Mouse (Mus musculus) gastrocnemius, postnatal 10 days (tissue): Measurements from ENCODE around the gene Uaca. TPM values are rescaled to one million over a fixed set of nuclear protein-coding genes. Genes with fewer than 3 reads are reported as not detected.
"Not testable (repeated sequence)": the region's sequence is repeated elsewhere in the genome, so short reads cannot be mapped to it uniquely, and the experiment has no call there.

Source experiments
- DNase-seq: peaks from one replicate; pipeline ENCODE4 v3.0.0; 2021; ENCODE audit warnings: mixed read lengths
- total RNA-seq, 2 experiments: library from RNA; stranded (reverse); gene quantifications; 2 replicates each; pipeline ENCODE4 v1.2.3; 2021

Uaca gene
- total RNA-seq, 2 experiments from 2014 or later, result 84.9 to 90.4 TPM

DNA sequence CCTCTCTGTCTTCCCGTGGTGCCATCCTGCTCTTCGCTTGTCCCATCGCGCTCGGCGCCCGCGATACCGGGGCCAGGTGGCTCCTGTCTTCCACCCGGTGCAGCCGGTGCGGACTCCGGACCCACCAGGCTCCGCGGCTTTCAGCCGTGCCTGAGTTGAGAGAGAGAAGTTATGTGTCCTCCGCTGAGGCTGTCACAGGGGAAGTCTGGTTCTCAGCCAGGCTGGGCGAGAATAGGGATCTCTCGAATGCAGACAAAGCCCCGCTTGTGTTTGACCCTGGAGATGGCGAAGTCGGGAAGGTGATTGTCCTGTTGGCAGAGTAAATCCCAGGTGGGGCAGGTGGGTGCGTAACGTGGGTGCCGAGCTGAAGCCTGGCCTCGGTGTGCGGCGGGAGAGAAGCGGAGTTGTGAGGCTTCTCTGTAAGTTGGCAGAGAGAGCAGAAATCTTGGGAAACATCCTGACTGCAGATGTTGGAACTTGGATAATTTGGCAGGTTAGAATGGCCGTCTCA lies 554 bp downstream of the Uaca start:
- peak; percentile 57 for DNase-seq

DNA sequence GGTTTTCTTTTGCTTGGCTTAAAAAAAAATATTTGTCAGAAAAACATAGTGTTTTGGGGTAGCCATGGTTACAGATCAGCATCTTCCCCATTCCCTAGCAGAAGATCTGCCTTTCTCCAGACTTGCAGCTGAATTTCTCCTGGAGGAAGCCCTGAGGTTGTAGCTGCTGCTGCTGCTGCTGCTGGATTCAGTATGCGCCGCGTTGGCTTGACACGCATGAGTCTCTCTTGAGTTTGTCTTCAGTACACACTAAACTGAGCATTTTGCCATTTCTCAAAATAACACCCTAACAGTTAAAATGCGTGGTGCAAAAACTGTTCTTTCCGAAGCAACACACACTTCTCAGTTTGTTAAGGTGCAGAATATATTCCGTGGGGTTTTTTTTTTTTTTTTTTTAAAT lies 1.7 kb downstream of the Uaca start:
- no peak for DNase-seq

DNA sequence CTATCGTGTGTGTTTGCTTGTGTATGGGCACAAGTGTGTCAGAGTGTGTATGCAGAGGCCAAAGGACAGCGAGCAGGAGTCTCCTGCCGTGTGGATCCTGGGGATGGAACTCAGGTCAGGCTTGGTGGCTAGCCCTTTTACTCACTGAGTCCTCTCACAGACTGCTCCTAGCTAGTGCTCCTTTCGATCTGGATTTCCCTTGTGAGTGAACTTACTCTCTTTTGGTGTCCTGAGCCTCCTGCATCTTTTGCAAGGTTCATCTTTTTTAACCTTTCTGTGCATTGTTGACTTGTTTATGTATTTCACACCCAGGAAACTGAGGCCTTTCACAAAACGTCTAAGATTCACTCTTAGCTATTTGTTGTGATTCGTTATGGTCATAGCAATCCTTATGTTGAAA lies 2.8 kb downstream of the Uaca start:
- no peak for DNase-seq

DNA sequence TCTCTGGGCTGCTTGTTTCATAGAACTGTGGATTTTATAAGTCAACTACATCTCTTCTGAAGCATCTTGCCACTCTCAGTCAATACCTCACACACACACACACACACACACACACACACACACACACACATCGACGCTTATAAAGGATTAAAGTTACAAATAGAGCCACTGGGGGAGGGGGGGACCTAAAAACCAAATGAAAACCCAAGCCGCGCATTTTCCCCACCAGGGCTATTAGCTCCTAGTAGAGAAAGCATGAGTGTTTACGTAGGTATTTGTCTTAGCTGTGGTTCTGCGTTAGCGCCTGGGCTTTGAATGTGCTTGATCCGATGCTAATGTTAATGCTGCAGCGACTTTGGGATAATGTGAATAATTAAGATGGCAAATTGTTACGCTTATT lies 4.7 kb downstream of the Uaca start:
- no peak for DNase-seq

DNA sequence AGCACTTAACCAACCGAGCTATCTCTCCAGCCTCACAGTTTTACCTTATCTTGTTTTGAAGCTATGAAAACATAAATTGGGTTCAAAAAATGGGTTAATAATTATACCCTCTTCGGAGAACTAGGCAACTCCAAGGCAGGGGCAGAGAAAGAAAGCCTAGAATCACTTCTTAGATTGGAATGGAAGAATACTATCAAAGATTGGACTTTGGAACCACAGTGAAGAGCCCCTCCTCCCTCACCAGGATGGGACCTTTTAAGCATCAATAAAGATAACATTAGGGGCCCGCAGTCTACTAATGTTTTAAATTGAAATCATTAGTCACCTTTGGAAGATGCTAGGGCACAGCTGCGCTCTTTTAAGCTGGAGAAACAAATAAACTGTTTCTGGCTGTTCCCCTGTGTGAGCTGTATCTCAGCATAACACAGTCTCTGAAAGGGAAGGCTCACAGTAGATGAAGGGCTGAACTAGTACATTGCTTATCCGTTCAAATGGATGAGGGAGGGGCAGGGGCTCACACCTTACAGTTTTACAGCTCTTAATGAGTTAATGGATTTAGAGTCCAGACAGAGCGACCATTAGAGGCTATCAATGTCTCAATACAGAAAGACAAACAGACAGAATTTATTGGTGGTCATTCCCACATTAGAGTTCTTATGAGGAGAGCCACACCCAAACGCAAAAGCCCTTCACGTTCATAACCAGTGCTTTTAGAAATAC lies 6.5 kb downstream of the Uaca start:
- no peak for DNase-seq

DNA sequence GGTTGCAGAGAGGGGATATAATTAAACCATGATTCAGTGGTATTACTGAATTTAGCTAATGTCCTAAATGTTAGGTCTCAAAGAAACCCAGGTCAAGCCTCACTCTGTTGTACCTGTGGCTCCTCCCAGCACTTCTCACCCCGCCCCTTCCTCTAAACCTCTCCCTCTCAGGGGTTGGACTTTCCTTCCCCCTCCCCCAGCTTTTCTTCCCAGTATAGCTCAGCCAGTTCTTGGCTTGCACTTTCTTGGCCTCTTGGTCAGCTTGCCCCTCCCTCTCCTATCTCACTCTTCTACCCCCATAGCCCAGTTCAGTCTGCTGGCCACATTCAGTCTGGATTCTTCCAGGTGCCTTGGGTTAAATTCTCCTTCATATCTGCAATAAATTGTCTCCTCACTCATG lies 7.4 kb downstream of the Uaca start:
- no peak for DNase-seq

DNA sequence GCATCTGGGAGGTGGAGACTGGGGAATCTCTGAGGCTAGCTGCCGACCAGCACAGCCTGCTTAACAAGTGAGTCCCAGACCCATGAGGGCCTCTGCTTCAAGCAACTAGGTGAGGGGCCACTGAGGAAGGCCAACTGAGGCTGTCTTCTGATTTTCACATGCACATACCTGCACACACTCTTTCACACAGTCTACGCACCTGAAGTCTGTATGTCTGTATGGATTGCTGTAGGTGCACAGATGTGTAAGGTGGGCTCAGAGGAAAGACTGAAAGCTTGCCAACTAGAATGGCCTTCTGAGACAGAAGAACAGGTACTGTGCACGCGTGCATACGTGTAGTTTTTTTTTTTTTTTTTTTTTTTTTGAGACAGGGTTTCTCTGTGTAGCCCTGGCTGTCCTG lies 8.0 kb downstream of the Uaca start:
- no peak for DNase-seq

DNA sequence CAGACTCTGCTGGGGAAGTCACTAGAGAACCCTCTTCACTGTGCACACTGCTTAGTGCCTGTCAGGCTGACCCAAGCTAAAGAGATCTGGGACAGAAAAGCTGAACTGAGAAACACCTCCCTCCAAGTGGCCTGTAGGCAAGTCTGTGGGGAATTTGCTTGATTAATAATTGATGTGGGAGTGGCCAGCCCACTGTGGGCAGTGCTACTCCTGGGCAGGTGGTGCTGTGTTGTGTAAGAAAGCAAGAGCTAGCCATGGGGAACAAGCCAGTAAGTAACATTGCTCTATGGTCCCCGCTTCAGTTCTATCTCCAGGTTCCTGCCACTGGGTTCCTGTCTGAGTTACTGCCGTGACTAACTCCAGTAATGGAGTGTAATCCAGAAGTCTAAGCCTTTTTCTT lies 11.7 kb downstream of the Uaca start:
- no peak for DNase-seq

DNA sequence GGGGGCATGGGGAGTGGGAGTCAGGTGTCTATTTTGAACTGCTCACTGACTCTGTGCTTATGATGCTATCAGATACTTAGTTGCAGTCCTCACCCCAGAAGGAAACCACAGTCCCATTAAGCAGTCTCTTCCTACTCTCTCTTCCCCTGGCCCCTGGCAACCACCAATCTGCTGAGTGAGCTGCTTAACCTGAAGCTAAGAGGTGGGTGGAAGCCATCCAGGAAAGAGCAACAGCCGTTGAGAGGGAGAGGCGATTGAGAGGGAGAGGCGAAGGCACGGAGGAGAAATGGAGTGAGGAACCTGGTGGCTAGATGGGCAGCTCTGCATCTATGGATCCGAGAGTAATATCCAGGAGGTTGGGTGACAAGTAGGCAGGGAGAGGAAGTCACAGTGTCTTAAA lies 13.7 kb downstream of the Uaca start:
- no peak for DNase-seq

DNA sequence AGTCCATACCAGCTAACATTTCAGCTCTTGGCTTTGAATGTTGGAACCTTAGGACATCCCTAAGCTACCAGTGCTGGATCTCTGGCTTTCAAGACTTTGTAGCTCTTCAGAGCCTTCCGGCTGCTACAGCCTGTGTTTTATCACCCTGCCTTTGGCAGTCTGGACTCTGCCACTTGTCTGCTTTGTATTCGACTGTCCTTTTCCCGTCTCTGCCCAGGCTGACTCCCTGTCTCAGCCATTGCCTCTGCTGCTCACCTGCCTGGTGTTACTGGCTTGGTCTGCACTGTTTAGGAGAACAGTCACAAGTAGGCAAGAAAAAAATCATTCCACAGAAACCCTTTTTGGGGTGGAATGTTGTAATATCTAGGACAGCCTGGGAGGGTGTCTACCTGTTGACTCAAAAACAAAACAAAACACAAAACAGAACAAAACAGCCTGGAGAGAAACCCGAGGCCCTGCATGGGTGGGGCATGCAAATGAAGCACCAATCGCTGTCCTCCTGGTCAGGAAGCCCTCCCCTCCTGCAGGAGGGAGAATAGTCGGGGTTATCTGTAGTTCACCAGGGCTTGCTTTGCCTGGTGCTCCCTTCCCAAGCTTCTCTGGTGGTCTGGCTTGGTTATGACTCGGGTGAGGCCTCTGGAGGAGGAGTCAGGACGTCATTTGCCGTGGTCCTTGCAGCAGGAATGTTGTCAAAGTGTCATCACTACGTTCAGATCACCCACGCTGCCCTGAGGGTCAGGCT lies 19.0 kb downstream of the Uaca start:
- DNase-seq, result peak; percentile 23

DNA sequence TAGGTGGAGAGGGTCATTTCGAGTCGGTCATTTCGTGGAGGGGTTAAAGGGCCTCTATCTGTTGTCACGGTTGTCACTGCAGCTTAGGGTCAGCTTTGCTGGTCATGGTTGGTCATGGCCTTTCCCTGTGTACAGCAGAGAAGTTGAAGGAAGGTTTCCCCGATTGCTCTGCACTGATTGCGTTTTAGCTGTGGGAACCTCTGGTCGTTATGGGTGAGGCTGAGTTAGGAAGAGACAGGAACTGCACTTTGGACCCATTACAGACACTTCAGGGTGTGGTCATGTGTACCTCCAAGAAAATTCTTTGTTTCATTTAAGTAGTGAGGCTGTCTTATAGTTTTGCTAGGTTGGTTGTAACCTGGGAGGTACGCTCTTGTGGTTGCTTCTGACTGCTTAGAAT lies 21.2 kb downstream of the Uaca start:
- no peak for DNase-seq

DNA sequence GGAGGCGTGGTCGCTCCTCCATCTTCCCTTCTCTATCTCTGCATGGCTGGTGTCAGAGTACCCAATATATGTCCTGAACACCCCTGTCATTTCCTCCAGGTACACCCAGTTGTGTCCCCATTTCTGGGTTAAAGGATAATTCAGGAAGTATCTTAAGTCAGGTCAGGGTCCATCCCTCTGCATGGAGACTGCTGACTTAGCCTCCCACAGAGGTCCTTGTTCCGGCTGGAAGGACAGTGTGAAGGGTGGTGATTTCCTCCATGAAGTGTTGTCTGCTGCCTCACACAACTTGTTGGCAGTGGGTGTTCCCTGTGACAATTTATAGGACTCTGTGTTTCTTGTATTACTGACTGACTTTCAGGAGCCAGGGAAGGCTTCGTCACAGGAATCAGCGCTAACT lies 23.2 kb downstream of the Uaca start:
- DNase-seq, result no peak

DNA sequence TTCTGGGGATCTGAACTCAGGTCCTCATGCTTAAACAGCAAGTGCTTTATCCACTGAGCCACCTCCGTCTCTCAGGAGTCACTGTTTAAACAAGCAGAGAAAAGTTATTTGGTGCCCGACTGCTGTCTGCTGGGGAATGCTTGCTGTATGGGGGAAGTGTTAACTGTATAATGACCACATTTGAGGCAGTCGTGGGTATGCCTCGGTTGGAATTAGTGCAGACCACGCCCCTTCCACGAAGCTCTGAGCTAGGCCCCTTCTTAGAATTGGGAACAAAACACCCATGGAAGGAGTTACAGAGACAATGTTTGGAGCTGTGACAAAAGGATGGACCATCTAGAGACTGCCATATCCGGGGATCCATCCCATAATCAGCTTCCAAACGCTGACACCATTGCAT lies 24.2 kb downstream of the Uaca start:
- DNase-seq, result not testable (repeated sequence)

DNA sequence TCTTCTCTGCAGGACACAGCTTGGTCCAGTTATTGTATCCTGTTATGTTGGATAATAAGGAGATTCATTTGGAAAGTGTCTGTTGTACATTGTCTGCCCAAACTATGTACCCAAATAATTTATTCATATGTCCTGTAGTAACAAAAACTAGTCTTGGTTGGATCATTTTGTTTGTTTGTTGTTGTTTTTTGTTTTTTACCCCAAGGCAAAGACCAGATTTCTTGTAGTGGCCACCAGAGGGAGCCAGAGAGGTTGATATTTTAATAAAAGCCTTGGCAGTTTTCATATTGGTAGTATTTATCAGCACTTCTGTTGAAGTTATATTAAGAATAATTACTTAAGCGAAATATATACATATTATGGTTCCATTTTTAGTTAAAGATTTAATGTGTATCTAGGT lies 25.0 kb downstream of the Uaca start:
- DNase-seq, result peak; percentile 48

DNA sequence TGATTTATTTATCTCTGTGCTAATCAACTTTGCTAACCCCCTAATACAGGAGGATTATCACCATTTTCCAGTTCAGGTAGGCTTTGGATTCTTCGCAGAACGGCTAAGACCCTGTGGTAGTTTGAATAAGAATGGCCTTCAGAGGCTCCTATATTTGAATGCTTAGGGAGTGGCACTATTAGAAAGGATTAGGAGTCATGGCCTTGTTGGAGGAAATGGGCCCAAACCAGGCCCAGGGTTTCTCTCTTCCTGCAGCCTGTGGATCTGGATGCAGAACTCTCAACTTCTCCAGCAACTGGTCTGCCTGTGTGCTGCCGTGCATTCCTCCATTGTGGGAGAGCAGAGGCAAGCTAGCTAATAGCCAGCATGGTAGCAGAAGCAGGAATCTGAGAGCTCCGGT lies 27.2 kb downstream of the Uaca start:
- DNase-seq, result no peak

DNA sequence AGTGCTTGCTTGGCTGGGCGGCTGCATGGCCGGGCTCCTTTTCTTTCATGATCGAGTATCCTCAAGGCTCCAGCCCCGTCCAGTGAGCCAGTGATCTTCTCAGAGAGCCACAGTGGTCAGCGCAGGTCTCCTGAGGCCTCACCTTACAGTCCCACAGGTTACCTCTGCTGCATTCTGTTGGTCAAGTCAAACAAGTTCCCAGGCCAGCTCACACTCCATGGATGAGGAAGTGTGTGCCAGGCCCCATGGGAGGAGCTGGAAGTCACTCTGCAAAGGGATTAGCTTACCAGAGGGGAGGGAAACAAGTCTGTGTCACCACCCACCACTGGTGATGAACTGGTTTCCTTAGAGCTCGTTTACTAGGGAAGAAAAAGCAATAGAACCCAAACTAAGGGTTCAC lies 28.3 kb downstream of the Uaca start:
- no peak for DNase-seq

DNA sequence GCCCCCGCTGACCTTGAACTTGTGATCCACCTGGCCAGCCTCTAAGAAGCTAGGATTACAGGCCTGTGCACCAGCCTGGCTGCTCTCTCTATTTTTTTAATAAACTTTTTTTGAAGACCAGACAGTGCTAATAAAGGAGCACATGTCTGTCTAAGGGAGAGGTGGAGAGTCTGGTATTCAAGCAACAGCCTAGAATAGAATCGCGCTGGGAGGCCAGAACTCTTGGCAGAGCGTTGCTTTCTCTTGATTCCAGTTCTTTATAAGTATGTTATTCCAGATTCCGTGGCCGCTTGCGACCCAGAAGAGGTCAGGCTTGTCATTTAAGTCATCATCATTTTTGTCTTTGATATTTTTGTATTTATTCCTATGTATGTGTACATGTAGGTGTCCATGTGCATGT lies 31.2 kb downstream of the Uaca start:
- no peak for DNase-seq

DNA sequence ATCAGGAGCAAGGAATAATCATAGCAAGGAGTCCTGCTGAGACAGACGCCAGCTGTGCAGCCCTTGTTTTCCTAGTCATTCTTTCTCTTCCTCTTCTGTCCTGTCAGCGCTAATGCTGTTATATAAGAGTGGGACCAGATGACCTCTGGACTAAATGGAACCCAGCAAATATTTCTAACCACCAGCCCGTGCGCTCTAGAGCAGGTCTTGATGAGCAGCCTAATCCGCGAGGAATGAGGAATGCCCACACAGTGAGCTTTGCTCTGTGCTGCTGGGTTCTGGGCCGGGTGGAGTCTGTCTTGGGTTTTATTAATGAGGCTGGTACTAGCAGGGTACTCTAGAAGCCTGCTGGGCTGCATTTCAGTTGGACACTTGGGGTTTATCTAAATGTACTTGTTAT lies 32.4 kb downstream of the Uaca start:
- DNase-seq, result no peak

DNA sequence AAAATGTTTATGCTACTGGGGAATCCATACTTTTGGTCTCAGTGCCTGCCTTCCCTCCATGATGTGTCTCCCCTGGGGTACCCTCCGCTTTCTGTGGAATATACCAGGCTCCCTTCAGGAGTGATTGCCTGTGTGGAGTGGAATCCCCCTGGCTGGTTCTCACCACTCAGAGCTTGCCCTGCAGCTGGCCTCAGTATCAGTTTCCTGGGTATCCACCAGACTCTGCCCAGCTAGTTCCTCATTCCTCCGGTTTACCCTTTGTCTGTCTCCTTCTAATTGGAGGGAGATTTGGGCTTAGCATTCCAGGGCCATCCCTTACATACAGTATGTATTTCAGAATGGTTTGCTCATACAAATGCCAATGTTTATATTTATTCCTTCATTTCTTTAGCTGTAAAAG lies 33.9 kb downstream of the Uaca start:
- DNase-seq, result no peak

DNA sequence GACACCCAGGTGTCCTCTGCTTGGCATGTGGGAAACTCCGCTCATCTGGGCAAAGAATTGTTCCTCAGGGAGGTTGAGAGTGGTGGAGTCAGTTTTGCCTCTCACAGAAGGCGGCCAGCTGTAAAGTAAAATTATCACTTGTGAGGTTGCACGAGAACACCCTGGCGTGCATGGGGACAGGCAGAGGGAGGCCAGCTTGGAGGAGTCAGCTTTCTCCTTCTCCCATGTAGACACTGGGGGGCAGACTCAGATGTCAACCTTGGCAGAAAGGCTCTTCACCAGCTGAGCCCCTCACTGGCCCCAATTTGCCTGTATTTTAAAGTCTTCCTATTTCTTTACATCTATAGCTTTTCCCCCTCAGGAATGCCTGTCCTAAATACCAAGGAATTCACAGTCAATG lies 35.3 kb downstream of the Uaca start:
- no peak for DNase-seq

DNA sequence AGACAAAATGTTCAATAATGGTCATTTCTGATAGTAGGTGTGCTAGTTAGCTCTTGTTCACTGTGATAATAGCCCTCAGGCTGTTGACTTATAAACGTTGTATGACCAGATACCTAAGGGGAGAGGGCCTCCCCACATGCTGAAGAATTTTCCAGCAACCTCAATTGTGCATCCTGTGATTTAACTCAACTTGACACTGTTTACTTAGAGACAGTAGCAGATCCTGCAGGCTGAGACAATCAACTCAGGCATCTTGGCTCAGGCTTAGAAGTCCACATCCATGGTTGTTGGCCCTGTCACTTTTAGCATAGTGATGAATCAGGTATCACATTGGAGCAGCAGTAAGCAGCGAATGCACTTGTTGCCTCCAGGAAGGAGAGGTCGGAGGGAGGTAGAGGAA lies 35.7 kb downstream of the Uaca start:
- no peak for DNase-seq

DNA sequence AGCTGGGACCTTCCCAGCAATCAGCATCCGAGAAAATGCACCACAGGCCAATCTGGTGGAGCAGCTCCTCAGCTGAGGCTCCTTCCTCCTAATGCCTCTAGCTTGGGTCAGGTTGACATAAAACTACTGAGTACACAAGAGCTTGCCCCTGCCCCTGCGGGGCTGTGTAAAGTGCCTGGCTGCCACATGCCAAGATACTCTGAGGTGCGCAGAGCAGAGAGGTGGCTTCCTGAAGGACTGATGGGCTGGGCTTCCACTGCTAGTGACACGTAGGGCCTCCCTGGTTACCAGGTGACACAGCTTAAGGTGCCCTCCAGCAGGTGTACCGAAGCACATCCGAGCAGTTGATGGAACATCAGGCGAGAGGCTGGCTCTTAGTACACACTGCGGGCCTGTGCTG lies 37.9 kb downstream of the Uaca start:
- DNase-seq, result no peak

DNA sequence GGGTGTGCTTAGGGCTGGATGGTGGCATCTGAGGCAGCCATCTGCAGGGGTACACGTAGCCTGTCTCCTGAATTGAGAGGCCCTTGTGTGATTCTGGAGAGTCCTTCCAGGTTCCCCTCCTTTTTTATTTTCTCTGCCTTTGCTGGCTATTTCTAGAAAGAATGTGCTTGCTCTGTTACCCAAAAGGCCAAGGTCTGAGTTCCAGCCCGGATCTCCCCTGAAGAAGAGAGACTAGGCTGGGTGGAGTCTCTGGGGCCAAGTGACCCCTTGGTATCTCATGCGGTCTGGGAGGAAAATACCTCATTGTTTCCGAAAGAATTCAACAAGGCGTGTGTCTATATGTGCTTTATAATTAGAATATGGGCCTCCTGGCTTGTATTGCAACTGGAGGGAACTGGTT lies 41.8 kb downstream of the Uaca start:
- no peak for DNase-seq

DNA sequence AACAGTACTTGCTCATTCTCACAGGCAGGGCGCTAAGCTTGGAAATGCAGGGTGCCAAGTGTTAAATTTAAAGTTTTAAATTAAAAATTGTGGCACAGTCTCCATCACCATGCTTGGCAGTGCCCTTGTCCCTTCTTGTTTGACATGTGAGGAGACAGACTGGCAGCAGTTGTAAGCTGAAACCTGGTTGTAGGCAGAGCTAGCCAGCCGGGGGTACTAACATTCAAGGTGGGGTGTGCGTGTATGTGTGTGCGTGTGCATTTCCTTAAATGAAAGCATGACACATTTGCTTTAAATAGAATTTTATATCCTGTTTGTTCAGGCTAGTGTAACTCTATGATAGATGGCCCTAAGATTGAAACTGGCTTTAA lies 42.7 kb downstream of the Uaca start:
- no peak for DNase-seq
